Mouse (Mus musculus): ENCODE measurements around the gene Pld3.

DNA sequence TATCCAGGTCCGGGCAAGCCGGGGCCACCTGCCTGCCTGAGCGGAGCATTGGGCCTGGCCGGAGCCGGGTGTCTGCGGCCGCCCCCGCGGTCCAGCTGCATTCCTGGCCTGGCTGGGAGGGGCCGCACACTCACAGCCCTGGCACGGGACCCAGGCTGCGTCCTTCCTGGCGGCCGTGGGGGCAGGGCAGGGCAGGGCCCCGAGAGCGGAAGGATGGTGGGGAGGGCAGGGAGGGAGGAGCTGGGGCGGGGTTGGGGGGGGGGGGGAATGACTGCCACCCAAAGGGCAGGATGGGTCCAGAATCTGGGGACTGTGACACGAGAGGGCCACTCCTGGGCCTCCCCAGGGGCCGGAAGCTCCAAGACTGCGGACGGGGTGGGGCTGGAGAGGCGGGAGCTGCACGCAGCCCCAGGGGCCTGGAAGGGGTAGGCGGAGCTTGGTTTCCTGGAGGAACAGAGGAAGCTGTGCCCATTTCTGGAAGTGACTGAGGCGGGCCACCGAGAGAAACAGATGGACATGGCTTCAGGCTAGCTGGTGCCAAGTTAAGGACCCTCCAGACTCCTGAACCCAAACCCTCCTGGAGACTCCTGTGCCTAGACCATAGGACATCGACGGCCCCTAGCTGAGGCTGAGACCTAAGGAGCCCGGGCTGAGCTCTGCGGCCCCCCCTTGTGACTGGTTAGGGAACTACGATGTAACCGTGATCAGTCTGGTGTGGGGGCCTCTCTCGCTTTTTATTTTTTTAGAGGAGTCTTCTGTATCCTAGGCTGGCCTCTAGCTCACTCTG is 62.3 kb downstream of the Pld3 start:
- TF ChIP-seq CTCF (conservative IDR thresholded peaks at IDR 0.05; ENCODE audit: low read length): peak; percentile 99
- no peak for TF ChIP-seq NANOG (IDR thresholded peaks at IDR 0.05; ENCODE audit: borderline replicate concordance, low read length)
